Mouse (Mus musculus) R1 (cell line): ENCODE data around the gene Eif2ak1.

Source experiments
- DNase-seq: peaks from one replicate; pipeline ENCODE4 v3.0.0-alpha.2; 2018; ENCODE audit warnings: low read depth, low spot score

Eif2ak1 gene

GRCm38 (mm10) chr5:143948361-143948760 lies 130.8 kb downstream of the Eif2ak1 start:
- no peak for DNase-seq

GRCm38 (mm10) chr5:143950016-143950415 lies 132.4 kb downstream of the Eif2ak1 start:
- DNase-seq: no peak
